Mouse (Mus musculus) kidney, postnatal 36 days (tissue): ENCODE results near the gene Gltpd2.
"Not testable (repeated sequence)": the region's sequence is repeated elsewhere in the genome, so short reads cannot be mapped to it uniquely, and the experiment has no call there.

Experiments used
- DNase-seq, 2 experiments: peaks; one replicate each; pipeline ENCODE4 v3.0.0; 2021 to 2022; ENCODE audit warnings: mixed read lengths in 2 of 2

Gltpd2 gene

GRCm38 (mm10) chr11:70520178-70520769 lies 1.3 kb downstream of the Gltpd2 start:
- DNase-seq = peak in 1 of 2 experiments; percentile 58

GRCm38 (mm10) chr11:70523306-70523989 lies 4.5 kb downstream of the Gltpd2 start:
- DNase-seq = peak in 1 of 2 experiments; percentile 11

- DNase-seq = no peak
Measured at GRCm38 (mm10) chr11:70524782-70525181, 5.8 kb downstream of the Gltpd2 start.

- DNase-seq = peak; percentile 93 to 98
Measured at GRCm38 (mm10) chr11:70525184-70525678, 6.2 kb downstream of the Gltpd2 start, which contains the start of gene Psmb6. Psmb6 (plus strand) TSS chr11:70525367.

- DNase-seq = no peak
Measured at GRCm38 (mm10) chr11:70525726-70526125, 6.7 kb downstream of the Gltpd2 start.

GRCm38 (mm10) chr11:70526211-70526610 lies 7.2 kb downstream of the Gltpd2 start:
- no peak for DNase-seq

GRCm38 (mm10) chr11:70528610-70529009 lies 9.6 kb downstream of the Gltpd2 start:
- no peak for DNase-seq

- DNase-seq = not testable (repeated sequence)
Measured at GRCm38 (mm10) chr11:70531065-70531464, 12.1 kb downstream of the Gltpd2 start.

- DNase-seq = no peak
Measured at GRCm38 (mm10) chr11:70532839-70533238, 13.8 kb downstream of the Gltpd2 start, which contains the start of gene Gm40193. Gm40193 (minus strand) TSS chr11:70532939.

GRCm38 (mm10) chr11:70539423-70539822 lies 20.4 kb downstream of the Gltpd2 start:
- DNase-seq = no peak

- peak; percentile 95 for DNase-seq
Measured at GRCm38 (mm10) chr11:70539877-70540587, 21.0 kb downstream of the Gltpd2 start, which contains the start of gene Pld2. Pld2 (plus strand) TSS chr11:70540064.

GRCm38 (mm10) chr11:70540928-70541327 lies 21.9 kb downstream of the Gltpd2 start:
- no peak for DNase-seq

GRCm38 (mm10) chr11:70541415-70541814 lies 22.4 kb downstream of the Gltpd2 start:
- DNase-seq = no peak

GRCm38 (mm10) chr11:70544496-70544895 lies 25.5 kb downstream of the Gltpd2 start:
- DNase-seq = no peak

GRCm38 (mm10) chr11:70551526-70551925 lies 32.5 kb downstream of the Gltpd2 start:
- DNase-seq = no peak

GRCm38 (mm10) chr11:70553940-70554339 lies 34.9 kb downstream of the Gltpd2 start:
- DNase-seq = no peak

- peak in 1 of 2 experiments; percentile 38 for DNase-seq
Measured at GRCm38 (mm10) chr11:70557545-70557944, 38.5 kb downstream of the Gltpd2 start.

GRCm38 (mm10) chr11:70561937-70562286 lies 42.9 kb downstream of the Gltpd2 start:
- DNase-seq = no peak

- DNase-seq = peak; percentile 94 to 96
Measured at GRCm38 (mm10) chr11:70562287-70562994, 43.4 kb downstream of the Gltpd2 start, which contains the start of gene Mink1. Mink1 (plus strand) TSS chr11:70562881.

GRCm38 (mm10) chr11:70562995-70563469 lies 44.0 kb downstream of the Gltpd2 start:
- DNase-seq = no peak

GRCm38 (mm10) chr11:70563470-70564275 lies 44.7 kb downstream of the Gltpd2 start:
- DNase-seq = peak; percentile 52 to 56
